Mouse (Mus musculus) stomach, embryonic 14.5 days (tissue): ENCODE measurements around the gene Atp2b1. TPM values are rescaled to one million over a fixed set of nuclear protein-coding genes. Genes with fewer than 3 reads are reported as not detected.

Experiments
- ATAC-seq: fragments of 200-750 bp; cut with Nextera tagmentation; 2 replicates; pipeline ENCODE4 v1.8.0; 2017; ENCODE audit warnings: low read depth, moderate TSS enrichment; ENCODE audit not compliant: insufficient number of reproducible peaks, insufficient read depth, low FRiP score
- H3K27ac ChIP-seq: fragments of 300-500 bp; sonication (generic); 2 replicates; pipeline ENCODE4 v1.5.1; 2014; ENCODE audit warnings: mild to moderate bottlenecking, low read length, moderate library complexity, mixed read lengths
- H3K27me3 ChIP-seq: fragments of 300-500 bp; sonication (generic); 2 replicates; pipeline ENCODE4 v1.6.1; 2014; ENCODE audit warnings: low read length, control low read depth, mixed read lengths; ENCODE audit not compliant: control insufficient read depth, insufficient read depth
- H3K36me3 ChIP-seq: fragments of 300-500 bp; sonication (generic); 2 replicates; pipeline ENCODE4 v1.6.1; 2014; ENCODE audit warnings: mild to moderate bottlenecking, control low read depth, low read length, moderate library complexity, mixed read lengths; ENCODE audit not compliant: control insufficient read depth, insufficient read depth
- H3K4me1 ChIP-seq: fragments of 300-500 bp; sonication (generic); 2 replicates; pipeline ENCODE4 v1.6.1; 2014; ENCODE audit warnings: low read length, control low read depth, mixed read lengths; ENCODE audit not compliant: control insufficient read depth, insufficient read depth
- H3K4me2 ChIP-seq: fragments of 300-500 bp; sonication (generic); replicated peaks from 2 replicates; pipeline ENCODE4 v1.6.1; 2014; ENCODE audit warnings: low read depth, low read length, control low read depth
- H3K4me3 ChIP-seq: fragments of 300-500 bp; sonication (generic); 2 replicates; pipeline ENCODE4 v1.5.1; 2014; ENCODE audit warnings: low read depth, low read length, control low read depth
- H3K9ac ChIP-seq: fragments of 300-500 bp; sonication (generic); replicated peaks from 2 replicates; pipeline ENCODE4 v1.6.1; 2014; ENCODE audit warnings: low read depth, mild to moderate bottlenecking, control low read depth, low read length, moderate library complexity, mixed read lengths
- H3K9me3 ChIP-seq: fragments of 300-500 bp; sonication (generic); 2 replicates; pipeline ENCODE4 v1.6.1; 2016; ENCODE audit warnings: low read depth, low read length, control low read depth; ENCODE audit not compliant: control insufficient read depth
- WGBS: fragments of 180-500 bp; shearing (Covaris S2); extraction: QIAGEN DNeasy Blood & Tissue Kit; methylation state at CpG from one replicate; pipeline ENCODE4 v1.1.7; 2014; 5-methylcytosine and 5-hydroxymethylcytosine counted together
- polyA plus RNA-seq: library from polyadenylated mRNA; unstranded; fragments of >200 nt; fragmentation: Nextera tagmentation; extraction: Ambion mirVana; gene quantifications from 2 replicates; pipeline ENCODE4 v1.2.1, GENCODE M21; 2014

Atp2b1 gene
- polyA plus RNA-seq, result 149 and 154 TPM in 2 replicates

GRCm38 (mm10) chr10:98913961-98914809, at the start of gene Atp2b1:
TSS of gene Atp2b1 (plus strand) at chr10:98914406.
- no peaks in the 10 kb centered on the region for H3K27me3 ChIP-seq
- H3K36me3 ChIP-seq, result no peaks in the 10 kb centered on the region
- peak within 1 kb of the TSS; percentile 96 for H3K4me3 ChIP-seq
- peak within 1 kb of the TSS; percentile 96 for H3K9ac ChIP-seq
- ATAC-seq, result peak; percentile 93
- WGBS, result under 1% methylated on average over 92 of the region's 120 CpGs
- peak within 1 kb of the TSS; percentile 84 for H3K4me2 ChIP-seq
- peak within 1 kb of the TSS; percentile 99 for H3K27ac ChIP-seq
- no peaks in the 10 kb centered on the region for H3K9me3 ChIP-seq
- H3K4me1 ChIP-seq, result peaks cover 5% of the 10 kb centered on the region; the same call in 1 of the 2 replicates

GRCm38 (mm10) chr10:98864851-98865250, 49.4 kb upstream of the Atp2b1 start:
- Histone ChIP-seq H3K36me3 (no peaks in the 10 kb centered on the region), H3K4me2 (no peak overlapping the region), H3K9me3 (no peaks in the 10 kb centered on the region), H3K27me3 (no peaks in the 10 kb centered on the region), H3K4me1 (no peaks in the 10 kb centered on the region), H3K4me3 (no peak overlapping the region), H3K27ac (no peak overlapping the region), H3K9ac (no peak overlapping the region)
- 58% methylated on average over 3 of the region's 3 CpGs for WGBS
- no peak for ATAC-seq

GRCm38 (mm10) chr10:98866836-98867370, 47.3 kb upstream of the Atp2b1 start:
- no peaks in the 10 kb centered on the region for H3K4me1 ChIP-seq
- no peaks in the 10 kb centered on the region for H3K36me3 ChIP-seq
- H3K4me2 ChIP-seq, result no peak overlapping the region
- no peaks in the 10 kb centered on the region for H3K9me3 ChIP-seq
- no peak overlapping the region for H3K9ac ChIP-seq
- 93% methylated on average over 5 of the region's 5 CpGs for WGBS
- H3K27me3 ChIP-seq, result no peaks in the 10 kb centered on the region
- no peak overlapping the region for H3K27ac ChIP-seq
- H3K4me3 ChIP-seq, result no peak overlapping the region
- ATAC-seq, result no peak

GRCm38 (mm10) chr10:98868351-98868908, 45.8 kb upstream of the Atp2b1 start:
- H3K4me1 ChIP-seq, result no peaks in the 10 kb centered on the region
- H3K4me3 ChIP-seq, result no peak overlapping the region
- no peaks in the 10 kb centered on the region for H3K9me3 ChIP-seq
- H3K27me3 ChIP-seq, result no peaks in the 10 kb centered on the region
- WGBS, result 79% methylated on average over 4 of the region's 4 CpGs
- no peak overlapping the region for H3K4me2 ChIP-seq
- no peak overlapping the region for H3K9ac ChIP-seq
- H3K27ac ChIP-seq, result no peak overlapping the region
- H3K36me3 ChIP-seq, result no peaks in the 10 kb centered on the region
- no peak for ATAC-seq

GRCm38 (mm10) chr10:98877855-98878254, 36.4 kb upstream of the Atp2b1 start:
- Histone ChIP-seq H3K36me3 (no peaks in the 10 kb centered on the region), H3K4me2 (no peak overlapping the region), H3K4me3 (no peak overlapping the region), H3K4me1 (no peaks in the 10 kb centered on the region), H3K9ac (no peak overlapping the region), H3K27me3 (no peaks in the 10 kb centered on the region), H3K27ac (no peak overlapping the region), H3K9me3 (no peaks in the 10 kb centered on the region)
- WGBS, result 70% methylated on average over 3 of the region's 3 CpGs
- ATAC-seq, result no peak

DNA sequence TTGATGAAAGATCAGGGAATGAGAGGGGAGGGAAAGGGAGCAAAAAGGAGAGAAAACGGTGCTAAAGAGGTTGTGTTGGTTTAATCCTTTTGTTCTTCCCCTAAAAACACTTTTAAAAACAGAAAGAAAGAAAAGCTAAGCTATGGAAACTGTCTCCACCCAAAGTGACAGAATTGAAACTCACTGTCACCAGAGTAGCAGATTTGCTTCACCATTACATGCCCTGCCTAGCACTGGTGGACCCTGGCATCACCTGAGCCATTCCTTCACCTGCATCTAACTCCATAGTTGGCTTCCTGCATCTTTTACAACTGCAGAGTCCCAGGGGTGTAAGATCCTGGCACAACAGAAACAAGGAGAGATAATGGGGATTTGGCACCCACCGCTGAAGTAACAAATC, 35.6 kb upstream of the Atp2b1 start:
- H3K27me3 ChIP-seq, result no peaks in the 10 kb centered on the region
- no peaks in the 10 kb centered on the region for H3K9me3 ChIP-seq
- H3K9ac ChIP-seq, result no peak overlapping the region
- WGBS, result 70% methylated on average over 2 of the region's 2 CpGs
- no peaks in the 10 kb centered on the region for H3K4me1 ChIP-seq
- H3K27ac ChIP-seq, result no peak overlapping the region
- no peak for ATAC-seq
- no peaks in the 10 kb centered on the region for H3K36me3 ChIP-seq
- no peak overlapping the region for H3K4me3 ChIP-seq
- H3K4me2 ChIP-seq, result no peak overlapping the region

GRCm38 (mm10) chr10:98880057-98880456, 34.1 kb upstream of the Atp2b1 start:
- Histone ChIP-seq H3K36me3 (no peaks in the 10 kb centered on the region), H3K9ac (no peak overlapping the region)
- 82% methylated on average over 8 of the region's 8 CpGs for WGBS

DNA sequence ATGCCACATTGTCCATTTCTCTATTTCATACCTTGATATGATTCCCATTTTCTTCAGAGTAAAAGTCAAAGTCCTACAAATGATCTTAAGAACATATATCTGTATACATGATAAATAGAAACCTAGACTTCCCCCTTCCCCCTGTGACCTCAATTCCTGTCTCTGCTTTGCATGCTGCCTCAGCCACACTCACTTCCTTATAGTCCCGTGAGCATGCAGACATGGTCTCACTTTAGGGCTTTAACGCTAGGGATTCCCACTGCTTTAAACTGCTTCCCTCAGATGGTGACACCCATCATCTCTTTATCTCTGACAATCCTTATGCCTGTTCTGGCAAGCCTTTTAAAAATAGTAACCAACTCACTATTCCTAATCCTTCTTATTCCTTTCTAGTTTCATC, 33.5 kb upstream of the Atp2b1 start:
- WGBS, result 82% methylated on average over 2 of the region's 2 CpGs
- Histone ChIP-seq H3K4me1 (no peaks in the 10 kb centered on the region), H3K9ac (no peak overlapping the region), H3K9me3 (no peaks in the 10 kb centered on the region), H3K36me3 (no peaks in the 10 kb centered on the region), H3K4me2 (no peak overlapping the region), H3K4me3 (no peak overlapping the region), H3K27ac (no peak overlapping the region), H3K27me3 (no peaks in the 10 kb centered on the region)
- no peak for ATAC-seq

More at GRCm38 (mm10) chr10:98880057-98880456, 34.1 kb upstream of the Atp2b1 start:
- no peaks in the 10 kb centered on the region for H3K9me3 ChIP-seq
- no peak overlapping the region for H3K4me3 ChIP-seq
- H3K4me1 ChIP-seq, result no peaks in the 10 kb centered on the region
- no peak overlapping the region for H3K4me2 ChIP-seq
- H3K27me3 ChIP-seq, result no peaks in the 10 kb centered on the region
- 0 out of 2 replicates have a peak, but pooled peaks have one; percentile 28 for ATAC-seq
- no peak overlapping the region for H3K27ac ChIP-seq
